Mouse (Mus musculus) embryonic facial prominence, embryonic 11.5 days (tissue): ENCODE results near the gene Gm26727. TPM values are rescaled to one million over a fixed set of nuclear protein-coding genes. Genes with fewer than 3 reads are reported as not detected.
A peak's percentile ranks its signal among the peaks of the same experiment; 100 is the strongest.
"Not testable (repeated sequence)": the region's sequence is repeated elsewhere in the genome, so short reads cannot be mapped to it uniquely, and the experiment has no call there.

ENCODE experiments used
- ATAC-seq: fragments of 200-750 bp; cut with Nextera tagmentation; replicated peaks from 2 replicates; pipeline ENCODE4 v1.8.0; 2017; ENCODE audit warnings: low read depth; ENCODE audit not compliant: insufficient number of reproducible peaks, low FRiP score, low TSS enrichment
- DNase-seq: peaks from one replicate; pipeline ENCODE4 v3.0.0-alpha.2; 2015; ENCODE audit warnings: low spot score
- H3K27ac ChIP-seq: fragments of 300-500 bp; sonication (generic); replicated peaks from 2 replicates; pipeline ENCODE4 v1.5.1; 2014; ENCODE audit warnings: mild to moderate bottlenecking, low read depth, low read length, control low read depth
- H3K27me3 ChIP-seq: fragments of 300-500 bp; sonication (generic); 2 replicates; pipeline ENCODE4 v1.6.1; 2014; ENCODE audit warnings: mild to moderate bottlenecking, low read length, moderate library complexity, mixed read lengths; ENCODE audit not compliant: control insufficient read depth, insufficient read depth
- H3K36me3 ChIP-seq: fragments of 300-500 bp; sonication (generic); replicated peaks from 2 replicates; pipeline ENCODE4 v1.6.1; 2014; ENCODE audit warnings: low read depth, mild to moderate bottlenecking, low read length, moderate library complexity, mixed read lengths; ENCODE audit not compliant: control insufficient read depth, insufficient read depth
- H3K4me1 ChIP-seq: fragments of 300-500 bp; sonication (generic); 2 replicates; pipeline ENCODE4 v1.6.1; 2014; ENCODE audit warnings: low read length, mixed read lengths; ENCODE audit not compliant: control insufficient read depth, insufficient read depth
- H3K4me2 ChIP-seq: fragments of 300-500 bp; sonication (generic); 2 replicates; pipeline ENCODE4 v1.6.1; 2014; ENCODE audit warnings: low read depth, mild to moderate bottlenecking, control low read depth, low read length, moderate library complexity
- H3K4me3 ChIP-seq: fragments of 300-500 bp; sonication (generic); 2 replicates; pipeline ENCODE4 v1.5.1; 2014; ENCODE audit warnings: low read depth, low read length, control low read depth
- H3K9ac ChIP-seq: fragments of 300-500 bp; sonication (generic); replicated peaks from 2 replicates; pipeline ENCODE4 v1.6.1; 2014; ENCODE audit warnings: mild to moderate bottlenecking, control low read depth, low read length
- H3K9me3 ChIP-seq: fragments of 300-500 bp; sonication (generic); replicated peaks from 2 replicates; pipeline ENCODE4 v1.6.1; 2016; ENCODE audit warnings: mild to moderate bottlenecking, low read length, inconsistent platforms, mixed read lengths; ENCODE audit not compliant: control insufficient read depth
- WGBS: fragments of 180-500 bp; shearing (Covaris S2); extraction: QIAGEN DNeasy Blood & Tissue Kit; methylation state at CpG from one replicate; pipeline ENCODE4 v1.1.7; 2014; 5-methylcytosine and 5-hydroxymethylcytosine counted together
- polyA plus RNA-seq: library from polyadenylated mRNA; unstranded; fragments of >200 nt; fragmentation: Nextera tagmentation; extraction: Ambion mirVana; gene quantifications from 2 replicates; pipeline ENCODE4 v1.2.1, GENCODE M21; 2014

The Gm26727 gene
- polyA plus RNA-seq: not detected in 2 replicates

- Histone ChIP-seq H3K27me3 (no peaks in the 10 kb centered on the region), H3K4me3 (no peak within 1 kb of the TSS), H3K36me3 (no peaks in the 10 kb centered on the region), H3K9me3 (no peaks in the 10 kb centered on the region), H3K9ac (no peak within 1 kb of the TSS), H3K4me1 (no peaks in the 10 kb centered on the region), H3K27ac (no peak within 1 kb of the TSS), H3K4me2 (no peak within 1 kb of the TSS)
- DNase-seq: no peak
- WGBS: 64% methylated on average over 2 of the region's 2 CpGs
- no peak for ATAC-seq
Observed at GRCm38 (mm10) chr2:67433081-67433480, at the start of gene Gm26727. Gm26727 (minus strand) TSS chr2:67433181.

DNA sequence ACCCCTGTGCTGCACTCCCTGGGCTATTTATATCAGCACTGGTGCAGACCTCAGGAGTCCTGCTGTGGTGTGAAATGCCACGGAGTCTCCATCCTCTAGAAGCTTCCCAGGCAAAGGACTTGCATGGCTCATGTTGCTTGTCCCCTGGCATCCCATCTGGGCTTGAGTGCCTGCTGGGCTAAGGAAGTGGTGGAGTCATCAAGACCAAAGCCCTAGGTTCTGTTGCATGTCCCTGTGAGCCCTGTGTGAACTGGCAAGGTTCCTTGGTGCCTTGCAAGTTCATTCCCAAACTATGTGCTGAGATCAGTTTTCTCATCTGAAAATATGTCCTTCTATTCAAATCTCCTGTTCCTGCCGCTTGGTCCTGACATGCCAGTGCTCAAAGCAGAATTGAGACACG, 48.1 kb upstream of the Gm26727 start:
- 70% methylated on average over 3 of the region's 3 CpGs for WGBS
- Histone ChIP-seq H3K4me1 (no peaks in the 10 kb centered on the region), H3K9ac (no peak overlapping the region), H3K4me2 (no peak overlapping the region), H3K4me3 (no peak overlapping the region), H3K27me3 (no peaks in the 10 kb centered on the region), H3K27ac (no peak overlapping the region), H3K9me3 (no peaks in the 10 kb centered on the region), H3K36me3 (no peaks in the 10 kb centered on the region)
- no peak for ATAC-seq
- DNase-seq: no peak

GRCm38 (mm10) chr2:67477753-67478152, 44.8 kb upstream of the Gm26727 start:
- 18% methylated on average over 6 of the region's 6 CpGs for WGBS
- H3K27ac ChIP-seq: no peak overlapping the region
- ATAC-seq: no peak
- H3K4me1 ChIP-seq: no peaks in the 10 kb centered on the region
- DNase-seq: peak; percentile 83
- H3K9me3 ChIP-seq: no peaks in the 10 kb centered on the region
- H3K4me2 ChIP-seq: no peak overlapping the region
- no peaks in the 10 kb centered on the region for H3K27me3 ChIP-seq
- H3K9ac ChIP-seq: no peak overlapping the region
- no peaks in the 10 kb centered on the region for H3K36me3 ChIP-seq
- H3K4me3 ChIP-seq: no peak overlapping the region

- DNase-seq, ATAC-seq, H3K4me2 ChIP-seq, H3K4me3 ChIP-seq, H3K9me3 ChIP-seq, H3K27ac ChIP-seq, H3K27me3 ChIP-seq, H3K4me1 ChIP-seq, H3K9ac ChIP-seq, H3K36me3 ChIP-seq: not testable (repeated sequence)
- 77% methylated on average over 4 of the region's 5 CpGs for WGBS
Observed at GRCm38 (mm10) chr2:67470030-67470429, 37.0 kb upstream of the Gm26727 start.

DNA sequence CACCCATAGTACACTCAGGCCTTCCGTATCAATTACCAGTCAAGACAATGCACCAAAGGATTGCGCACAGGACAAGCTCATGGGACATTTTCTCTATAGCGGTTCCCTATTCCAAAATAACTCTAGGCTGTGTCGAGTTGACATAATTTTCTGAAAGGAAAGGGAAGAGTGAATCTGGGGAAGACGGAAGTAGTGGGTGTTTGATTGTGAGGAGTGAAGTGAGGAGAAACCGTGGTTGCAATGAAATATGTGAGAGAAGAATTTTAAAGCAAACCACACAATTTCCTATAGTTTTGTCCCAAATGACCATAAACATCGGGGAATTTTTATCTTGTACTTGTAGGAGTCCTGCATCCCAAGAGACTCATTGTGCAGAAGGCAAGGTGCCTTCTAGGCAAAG, 34.1 kb upstream of the Gm26727 start:
- H3K9ac ChIP-seq: no peak overlapping the region
- ATAC-seq (no peak), DNase-seq (no peak)
- no peaks in the 10 kb centered on the region for H3K36me3 ChIP-seq
- H3K27ac ChIP-seq: no peak overlapping the region
- WGBS: 89% methylated on average over 7 of the region's 7 CpGs
- H3K4me3 ChIP-seq: no peak overlapping the region
- H3K4me1 ChIP-seq: no peaks in the 10 kb centered on the region
- no peaks in the 10 kb centered on the region for H3K27me3 ChIP-seq
- H3K4me2 ChIP-seq: no peak overlapping the region
- no peaks in the 10 kb centered on the region for H3K9me3 ChIP-seq

GRCm38 (mm10) chr2:67460857-67461256, 27.9 kb upstream of the Gm26727 start:
- Histone ChIP-seq H3K27me3 (no peaks in the 10 kb centered on the region), H3K9me3 (no peaks in the 10 kb centered on the region), H3K27ac (no peak overlapping the region), H3K4me2 (no peak overlapping the region), H3K4me3 (no peak overlapping the region), H3K4me1 (no peaks in the 10 kb centered on the region), H3K36me3 (no peaks in the 10 kb centered on the region), H3K9ac (no peak overlapping the region)
- no peak for ATAC-seq
- 61% methylated on average over 3 of the region's 3 CpGs for WGBS
- no peak for DNase-seq

DNA sequence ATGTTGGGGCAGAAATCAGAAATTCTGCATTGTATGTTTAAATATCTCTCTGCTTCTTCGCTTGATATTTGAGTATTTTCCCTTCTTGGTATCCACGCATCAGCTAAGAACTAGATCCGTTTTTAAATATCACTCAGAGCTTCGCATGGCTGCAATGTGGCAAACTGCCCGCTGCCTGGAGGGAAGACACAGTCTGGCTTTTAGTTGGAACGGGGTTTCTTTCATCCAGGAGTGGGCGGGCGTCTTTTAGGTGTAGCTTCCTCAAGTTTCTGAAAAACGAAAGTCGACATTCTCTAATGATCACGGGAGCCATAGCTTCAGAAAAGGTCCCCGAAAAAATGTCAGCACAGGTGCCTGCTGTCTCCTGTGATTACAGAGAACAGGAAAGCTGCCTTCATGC, 14.2 kb upstream of the Gm26727 start:
- Histone ChIP-seq H3K27ac (no peak overlapping the region), H3K9me3 (no peaks in the 10 kb centered on the region), H3K9ac (no peak overlapping the region), H3K27me3 (no peaks in the 10 kb centered on the region), H3K4me3 (no peak overlapping the region), H3K4me2 (no peak overlapping the region), H3K4me1 (no peaks in the 10 kb centered on the region), H3K36me3 (no peaks in the 10 kb centered on the region)
- WGBS: 68% methylated on average over 12 of the region's 12 CpGs
- ATAC-seq (no peak), DNase-seq (no peak)

DNA sequence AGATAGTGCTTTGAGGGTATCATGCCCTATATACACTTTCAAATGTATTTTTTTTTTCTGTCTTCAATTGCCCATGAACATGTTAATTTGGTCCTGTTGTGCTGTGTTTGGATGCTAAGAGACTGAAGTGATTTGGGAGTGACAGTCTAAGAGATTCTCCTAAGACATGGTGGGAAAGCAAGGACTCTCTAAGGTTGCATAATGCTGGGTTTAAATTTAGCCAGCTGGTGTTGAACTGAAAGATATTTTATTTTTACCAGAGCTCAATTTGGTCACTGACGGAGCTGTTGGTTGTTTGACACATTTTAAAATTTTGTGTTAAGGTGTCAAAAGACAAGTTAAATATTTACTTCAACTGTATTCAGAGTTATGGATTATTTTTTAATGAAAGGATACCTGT, 13.8 kb upstream of the Gm26727 start:
- ATAC-seq: no peak
- H3K4me3 ChIP-seq: no peak overlapping the region
- no peaks in the 10 kb centered on the region for H3K9me3 ChIP-seq
- H3K4me1 ChIP-seq: no peaks in the 10 kb centered on the region
- H3K27ac ChIP-seq: no peak overlapping the region
- H3K27me3 ChIP-seq: no peaks in the 10 kb centered on the region
- no peak overlapping the region for H3K4me2 ChIP-seq
- no peaks in the 10 kb centered on the region for H3K36me3 ChIP-seq
- WGBS: 92% methylated on average over 1 of the region's 1 CpGs
- no peak overlapping the region for H3K9ac ChIP-seq
- DNase-seq: no peak
